Mouse (Mus musculus) liver, adult 2 months (tissue): ENCODE measurements at regions not wholly inside any gene's neighbourhood (a gene's known extent, or its start where the extent isn't known, plus 50 kb on each side); places are given as distances from the start of the nearest gene placed in this dataset.
"Not testable (repeated sequence)": the region's sequence is repeated elsewhere in the genome, so short reads cannot be mapped to it uniquely, and the experiment has no call there.

ENCODE experiments used
- CTCF ChIP-seq: fragments of 200-500 bp; IDR thresholded peaks from 2 replicates; pipeline ENCODE4 v1.5.1; 2011; ENCODE audit warnings: low read depth, low read length, control low read depth
- POLR2A ChIP-seq: fragments of 200-500 bp; IDR thresholded peaks from 2 replicates; pipeline ENCODE4 v1.6.1; 2011; ENCODE audit warnings: low read length, control low read depth; ENCODE audit not compliant: insufficient read depth; ENCODE audit errors: extremely low read depth

DNA sequence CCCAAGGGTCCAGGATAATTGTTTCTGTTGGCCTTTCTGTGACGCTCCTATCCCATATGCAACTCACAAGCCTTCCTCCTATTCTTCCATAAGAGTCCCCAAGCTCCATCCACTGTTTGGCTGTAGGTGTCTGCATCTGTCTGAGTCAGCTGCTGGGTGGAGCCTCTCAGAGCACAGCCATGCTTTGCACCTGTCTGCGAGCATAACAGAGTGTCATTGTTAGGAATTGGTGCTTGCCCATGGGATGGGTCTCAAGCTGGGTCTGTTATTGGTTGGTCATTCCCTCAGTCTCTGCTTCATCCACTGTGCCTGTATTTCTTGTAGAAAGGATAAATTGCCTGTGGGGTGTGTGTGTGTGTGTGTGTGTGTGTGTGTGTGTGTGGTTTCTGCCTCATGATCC lies 281.0 kb downstream of the Cetn3 start:
- not testable (repeated sequence) for TF ChIP-seq CTCF, POLR2A
